Mouse (Mus musculus) MEL (cell line): ENCODE results near the gene Aldh3b3. TPM values are rescaled to one million over a fixed set of nuclear protein-coding genes. Genes with fewer than 3 reads are reported as not detected.

Experiments
- DNase-seq: peaks from one replicate; pipeline ENCODE4 v3.0.0; 2011; ENCODE audit warnings: low read depth, low spot score
- H3K27ac ChIP-seq: 2 replicates; pipeline ENCODE4 v1.5.1; 2012; ENCODE audit warnings: low read depth, mild to moderate bottlenecking, control low read depth, low read length, moderate library complexity; ENCODE audit not compliant: control insufficient read depth
- H3K27me3 ChIP-seq, 2 experiments: fragments of 150-350 bp in 1 of 2; sonication (generic) in 1 of 2; 2 replicates each; pipeline ENCODE4 v1.6.1; 2012; ENCODE audit warnings: low read length in 2 of 2, mild to moderate bottlenecking in 2 of 2, improper control_type of control experiment in 1 of 2, moderate library complexity in 1 of 2; ENCODE audit not compliant: insufficient read depth in 2 of 2, control insufficient read depth in 1 of 2
- H3K36me3 ChIP-seq, 2 experiments: 2 replicates each; pipeline ENCODE4 v1.6.1; 2012 to 2014; ENCODE audit warnings: low read length in 2 of 2, improper control_type of control experiment in 1 of 2, inconsistent platforms in 1 of 2, mild to moderate bottlenecking in 1 of 2; ENCODE audit not compliant: insufficient read depth in 2 of 2, control insufficient read depth in 1 of 2
- H3K4me1 ChIP-seq, 2 experiments: fragments of 150-350 bp in 1 of 2; sonication (generic) in 1 of 2; 2 replicates each; pipeline ENCODE4 v1.6.1; 2012; ENCODE audit warnings: low read length in 2 of 2, improper control_type of control experiment in 1 of 2, mild to moderate bottlenecking in 1 of 2; ENCODE audit not compliant: insufficient read depth in 2 of 2, control insufficient read depth in 1 of 2
- H3K4me3 ChIP-seq, 2 experiments: fragments of 150-350 bp in 1 of 2; sonication (generic) in 1 of 2; 2 replicates each; pipeline ENCODE4 v1.5.1; 2012; ENCODE audit warnings: low read depth in 2 of 2, low read length in 2 of 2, mild to moderate bottlenecking in 2 of 2, moderate library complexity in 2 of 2, control low read depth in 1 of 2, improper control_type of control experiment in 1 of 2; ENCODE audit not compliant: control insufficient read depth in 1 of 2, insufficient read depth in 1 of 2
- H3K79me2 ChIP-seq: 2 replicates; pipeline ENCODE4 v1.6.1; 2012; ENCODE audit warnings: mild to moderate bottlenecking, low read length, moderate library complexity; ENCODE audit not compliant: control insufficient read depth, poor library complexity, insufficient read depth
- H3K9ac ChIP-seq: 2 replicates; pipeline ENCODE4 v1.6.1; 2012; ENCODE audit warnings: low read depth, mild to moderate bottlenecking, control low read depth, low read length, moderate library complexity; ENCODE audit not compliant: control insufficient read depth, poor library complexity, severe bottlenecking
- H3K9me3 ChIP-seq: fragments of 150-350 bp; sonication (generic); replicated peaks from 2 replicates; pipeline ENCODE4 v1.6.1; 2012; ENCODE audit warnings: mild to moderate bottlenecking, low read length, improper control_type of control experiment, moderate library complexity; ENCODE audit not compliant: insufficient read depth
- CHD1 ChIP-seq: IDR thresholded peaks from 2 replicates; pipeline ENCODE4 v1.6.1; 2012; ENCODE audit warnings: low read depth, mild to moderate bottlenecking, inconsistent platforms, low read length, improper control_type of control experiment
- GABPA ChIP-seq: IDR thresholded peaks from 2 replicates; pipeline ENCODE4 v1.6.1; 2012; ENCODE audit warnings: low read depth, mild to moderate bottlenecking, inconsistent platforms, low read length, improper control_type of control experiment, moderate library complexity
- JUND ChIP-seq: IDR thresholded peaks from 2 replicates; pipeline ENCODE4 v1.6.1; 2011; ENCODE audit warnings: low read depth, mild to moderate bottlenecking, improper control_type of control experiment, low read length
- KAT2A ChIP-seq: conservative IDR thresholded peaks from 2 replicates; pipeline ENCODE4 v1.6.1; 2012; ENCODE audit warnings: low read depth, low read length, improper control_type of control experiment, inconsistent platforms
- MAFK ChIP-seq: IDR thresholded peaks from 2 replicates; pipeline ENCODE4 v1.6.1; 2011; ENCODE audit warnings: low read depth, mild to moderate bottlenecking, low read length, improper control_type of control experiment, borderline replicate concordance
- MAX ChIP-seq: IDR thresholded peaks from 2 replicates; pipeline ENCODE4 v1.6.1; 2011; ENCODE audit warnings: low read length, improper control_type of control experiment
- MAZ ChIP-seq: IDR thresholded peaks from 2 replicates; pipeline ENCODE4 v1.6.1; 2012; ENCODE audit warnings: low read depth, mild to moderate bottlenecking, inconsistent platforms, low read length, improper control_type of control experiment
- MYB ChIP-seq: IDR thresholded peaks from 2 replicates; pipeline ENCODE4 v1.6.1; 2011; ENCODE audit warnings: mild to moderate bottlenecking, low read depth, low read length, improper control_type of control experiment
- MYC ChIP-seq: IDR thresholded peaks from 2 replicates; pipeline ENCODE4 v1.6.1; 2011; ENCODE audit warnings: low read depth, mild to moderate bottlenecking, low read length, improper control_type of control experiment, moderate library complexity
- NELFE ChIP-seq: IDR thresholded peaks from 2 replicates; pipeline ENCODE4 v1.6.1; 2011; ENCODE audit warnings: low read depth, low read length, improper control_type of control experiment
- POLR2AphosphoS5 ChIP-seq: IDR thresholded peaks from 2 replicates; pipeline ENCODE4 v1.6.1; 2012; ENCODE audit warnings: low read depth, borderline replicate concordance, mild to moderate bottlenecking, inconsistent platforms, low read length, moderate library complexity, mixed read lengths
- SIN3A ChIP-seq: IDR thresholded peaks from 2 replicates; pipeline ENCODE4 v1.6.1; 2012; ENCODE audit warnings: low read length, improper control_type of control experiment, inconsistent platforms
- TAL1 ChIP-seq: IDR thresholded peaks from 2 replicates; pipeline ENCODE4 v1.6.1; 2012; ENCODE audit warnings: mild to moderate bottlenecking, inconsistent platforms, low read length, moderate library complexity, mixed read lengths
- TBP ChIP-seq: IDR thresholded peaks from 2 replicates; pipeline ENCODE4 v1.8.0; 2011; ENCODE audit warnings: low read depth, low read length, improper control_type of control experiment
- USF1 ChIP-seq: IDR thresholded peaks from 2 replicates; pipeline ENCODE4 v1.6.1; 2014; ENCODE audit warnings: low read depth, mild to moderate bottlenecking, inconsistent platforms, low read length, improper control_type of control experiment, moderate library complexity
- ZC3H11A ChIP-seq: IDR thresholded peaks from 2 replicates; pipeline ENCODE4 v1.6.1; 2012; ENCODE audit warnings: low read depth, mild to moderate bottlenecking, inconsistent platforms, low read length, improper control_type of control experiment
- ZMIZ1 ChIP-seq: IDR thresholded peaks from 2 replicates; pipeline ENCODE4 v1.6.1; 2012; ENCODE audit warnings: low read depth, mild to moderate bottlenecking, inconsistent platforms, low read length, improper control_type of control experiment, moderate library complexity
- ZNF384 ChIP-seq: IDR thresholded peaks from 2 replicates; pipeline ENCODE4 v1.6.1; 2012; ENCODE audit warnings: low read depth, mild to moderate bottlenecking, inconsistent platforms, low read length, improper control_type of control experiment
- polyA plus RNA-seq, 2 experiments: library from polyadenylated mRNA; stranded (reverse) in 1 of 2; unstranded in 1 of 2; fragments of >175 nt in 1 of 2; fragments of >200 nt in 1 of 2; gene quantifications; 2 replicates each; pipeline versions ENCODE4 v1.2.1 to v1.2.4; 2012; ENCODE audit warnings: low replicate concordance in 2 of 2, low read depth in 1 of 2; ENCODE audit not compliant: insufficient read length in 2 of 2, insufficient read depth in 1 of 2, missing spikeins in 1 of 2
- total RNA-seq: library from RNA; depleted of rRNA; stranded (reverse); fragments of 300-350 nt; gene quantifications from 2 replicates; pipeline ENCODE4 v1.2.3, GENCODE M21; 2012

Aldh3b3 gene
- total and polyA plus RNA-seq, 3 experiments: not detected

GRCm38 (mm10) chr19:3947813-3948212 lies 10.6 kb upstream of the Aldh3b3 start:
- Histone ChIP-seq H3K9ac (no peak overlapping the region), H3K4me3 (no peak overlapping the region), H3K36me3 (peaks cover 0 to 6% of the 10 kb centered on the region in 2 experiments; a peak in 2 of 4 replicates), H3K27me3 (no peaks in the 10 kb centered on the region), H3K27ac (no peak overlapping the region), H3K79me2 (no peaks in the 10 kb centered on the region), H3K4me1 (peaks cover 6 to 7% of the 10 kb centered on the region in 2 experiments; a peak in 3 of 4 replicates), H3K9me3 (no peaks in the 10 kb centered on the region)
- no peak for DNase-seq
- TF ChIP-seq SIN3A (no peak), JUND (no peak), MYC (no peak), KAT2A (no peak), ZNF384 (no peak), NELFE (no peak), MAX (no peak), CHD1 (no peak), ZMIZ1 (no peak), ZC3H11A (no peak), USF1 (no peak), POLR2AphosphoS5 (no peak)

GRCm38 (mm10) chr19:3948546-3948945 lies 9.9 kb upstream of the Aldh3b3 start:
- H3K27ac ChIP-seq: no peak overlapping the region
- H3K9me3 ChIP-seq: no peaks in the 10 kb centered on the region
- peaks cover 6 to 7% of the 10 kb centered on the region in 2 experiments; a peak in 3 of 4 replicates for H3K4me1 ChIP-seq
- peaks cover 0 to 6% of the 10 kb centered on the region in 2 experiments; a peak in 2 of 4 replicates for H3K36me3 ChIP-seq
- no peak overlapping the region for H3K4me3 ChIP-seq
- no peak overlapping the region for H3K9ac ChIP-seq
- DNase-seq: no peak
- no peaks in the 10 kb centered on the region for H3K27me3 ChIP-seq
- H3K79me2 ChIP-seq: no peaks in the 10 kb centered on the region
- TF ChIP-seq NELFE: no peak
- no peak for TF ChIP-seq MAZ
- no peak for TF ChIP-seq TAL1
- TF ChIP-seq SIN3A: no peak
- no peak for TF ChIP-seq MAFK
- TF ChIP-seq TBP: no peak
- TF ChIP-seq MYB: no peak
- no peak for TF ChIP-seq GABPA
